Mouse (Mus musculus) MEL (cell line): ENCODE results near the gene Myh7.

Source experiments
- CHD2 ChIP-seq: IDR thresholded peaks from 2 replicates; pipeline ENCODE4 v1.6.1; 2011; ENCODE audit warnings: low read length, improper control_type of control experiment
- CTCF ChIP-seq, 3 experiments: IDR thresholded peaks in 2 of 3; conservative IDR thresholded peaks in 1 of 3; 2 replicates each; pipeline ENCODE4 v1.5.1; 2011 to 2012; ENCODE audit warnings: low read length in 3 of 3, low read depth in 2 of 3, mild to moderate bottlenecking in 2 of 3, improper control_type of control experiment in 1 of 3, inconsistent platforms in 1 of 3, mixed read lengths in 1 of 3, moderate library complexity in 1 of 3; ENCODE audit not compliant: control insufficient read depth in 1 of 3, insufficient read depth in 1 of 3, poor library complexity in 1 of 3, severe bottlenecking in 1 of 3
- EP300 ChIP-seq, 2 experiments: IDR thresholded peaks; 2 replicates each; pipeline ENCODE4 v1.6.1; 2011; ENCODE audit warnings: improper control_type of control experiment in 2 of 2, low read length in 2 of 2, low read depth in 1 of 2, mild to moderate bottlenecking in 1 of 2
- POLR2A ChIP-seq, 2 experiments: IDR thresholded peaks; 2 replicates each; pipeline ENCODE4 v1.6.1; 2011 to 2012; ENCODE audit warnings: low read length in 2 of 2, mild to moderate bottlenecking in 2 of 2, control low read depth in 1 of 2, improper control_type of control experiment in 1 of 2, low read depth in 1 of 2, moderate library complexity in 1 of 2; ENCODE audit not compliant: control insufficient read depth in 1 of 2, insufficient read depth in 1 of 2, poor library complexity in 1 of 2
- USF1 ChIP-seq: IDR thresholded peaks from 2 replicates; pipeline ENCODE4 v1.6.1; 2014; ENCODE audit warnings: low read depth, mild to moderate bottlenecking, inconsistent platforms, low read length, improper control_type of control experiment, moderate library complexity

GRCm38 (mm10) chr14:55024236-55024635, 29.8 kb upstream of the Myh7 start:
- no peak for TF ChIP-seq EP300 (IDR thresholded peaks at IDR 0.05; ENCODE audit: low read depth in 1 of 2, low read length in 2 of 2)
- TF ChIP-seq CHD2, result no peak
- no peak for TF ChIP-seq USF1
- peak; percentile 19 to 61 (median 58); a peak in 4 of 6 replicates for TF ChIP-seq CTCF (IDR thresholded peaks at IDR 0.05 in 2 of 3, conservative IDR thresholded peaks at IDR 0.05 in 1 of 3; ENCODE audit: control insufficient read depth in 1 of 3, insufficient read depth in 1 of 3, low read depth in 2 of 3, low read length in 3 of 3, poor library complexity in 1 of 3, severe bottlenecking in 1 of 3)
- no peak for TF ChIP-seq POLR2A (IDR thresholded peaks at IDR 0.05; ENCODE audit: control insufficient read depth in 1 of 2, insufficient read depth in 1 of 2, low read depth in 1 of 2, low read length in 2 of 2, poor library complexity in 1 of 2)
